ENCODE assay signal across 19 mouse cellular contexts in genomic region chr7:139536331-139536730, GRCm38 (mm10). TPM values are rescaled to one million over a fixed set of nuclear protein-coding genes. Genes with fewer than 3 reads are reported as not detected.
DNase-seq lines count a peak whose midpoint lies in the region; ATAC-seq and TF ChIP-seq lines count a peak whose summit lies in the region.
"Had no signal": no experiment of that assay in that cellular context is flagged by ENCODE, and none has a peak within 500 bp of the region (broad histone marks: within the 10 kb centered on the region; RNA-seq: fewer than 3 reads in every experiment).

No protein-coding gene starts in this region.

- H3K4me1 ChIP-seq in cerebellum, adult 2 months (ENCODE audit: control insufficient read depth, insufficient read depth, low read length): peaks cover 18% of the 10 kb centered on the region
- no peaks in the 10 kb centered on the region for H3K4me1 ChIP-seq in lung, postnatal 0 days (ENCODE audit: insufficient read depth, low read depth, low read length)
- peaks cover under 1% of the 10 kb centered on the region; the same call in 1 of the 2 replicates for H3K4me1 ChIP-seq in forebrain, embryonic 15.5 days
- H3K4me1 ChIP-seq: limb, embryonic 15.5 days had no signal

- H3K9ac ChIP-seq in lung, postnatal 0 days (replicated peaks; ENCODE audit: low read depth): no peak overlapping the region
- H3K9ac ChIP-seq in forebrain, embryonic 15.5 days (replicated peaks): no peak overlapping the region
- H3K9ac ChIP-seq: forebrain, embryonic 12.5 days; limb, embryonic 15.5 days; midbrain, embryonic 12.5 days; neural tube, embryonic 15.5 days had no signal

- H3K4me2 ChIP-seq in lung, postnatal 0 days (replicated peaks; ENCODE audit: low read depth, low read length): no peak overlapping the region
- no peak overlapping the region for H3K4me2 ChIP-seq in forebrain, embryonic 15.5 days (replicated peaks)
- H3K4me2 ChIP-seq: forebrain, embryonic 12.5 days; limb, embryonic 15.5 days; midbrain, embryonic 12.5 days; neural tube, embryonic 15.5 days had no signal

- H3K27me3 ChIP-seq in cerebellum, adult 2 months (ENCODE audit: control insufficient read depth, insufficient read depth, low read length): no peaks in the 10 kb centered on the region
- H3K27me3 ChIP-seq in lung, postnatal 0 days (replicated peaks; ENCODE audit: insufficient read depth, low read length): no peaks in the 10 kb centered on the region
- H3K27me3 ChIP-seq in forebrain, embryonic 15.5 days: peaks cover 32% of the 10 kb centered on the region
- H3K27me3 ChIP-seq: limb, embryonic 15.5 days had no signal

- no peak for TF ChIP-seq EP300 in lung, postnatal 0 days (IDR thresholded peaks at IDR 0.05)

- no peaks in the 10 kb centered on the region for H3K9me3 ChIP-seq in lung, postnatal 0 days (ENCODE audit: low read length)
- H3K9me3 ChIP-seq in forebrain, embryonic 15.5 days: no peaks in the 10 kb centered on the region
- H3K9me3 ChIP-seq: forebrain, embryonic 12.5 days; limb, embryonic 15.5 days; midbrain, embryonic 12.5 days; neural tube, embryonic 15.5 days had no signal

- 25% methylated on average over 5 of the region's 5 CpGs for WGBS in cerebellum, adult 2 months
- 79% methylated on average over 5 of the region's 5 CpGs for WGBS in lung, postnatal 0 days
- WGBS in forebrain, embryonic 15.5 days: 81% methylated on average over 5 of the region's 5 CpGs

- TF ChIP-seq POLR2A in cerebellum, adult 2 months (IDR thresholded peaks at IDR 0.05; ENCODE audit: borderline replicate concordance, insufficient read depth, low read length): no peak

- H3K27ac ChIP-seq in cerebellum, adult 2 months (ENCODE audit: insufficient read depth, low read length): no peak overlapping the region
- no peak overlapping the region for H3K27ac ChIP-seq in lung, postnatal 0 days (ENCODE audit: low read length)
- no peak overlapping the region for H3K27ac ChIP-seq in forebrain, embryonic 15.5 days (replicated peaks)
- H3K27ac ChIP-seq: forebrain, embryonic 12.5 days; limb, embryonic 15.5 days; midbrain, embryonic 12.5 days; neural tube, embryonic 15.5 days had no signal

- no peak for TF ChIP-seq CTCF in cerebellum, adult 2 months (IDR thresholded peaks at IDR 0.05; ENCODE audit: borderline replicate concordance, insufficient read depth, low read depth, low read length)
- TF ChIP-seq CTCF in lung, postnatal 0 days (IDR thresholded peaks at IDR 0.05): no peak

- ATAC-seq in cerebellum, adult (ENCODE audit: insufficient number of reproducible peaks, low FRiP score, low TSS enrichment): no peak
- no peak for ATAC-seq in lung, postnatal 0 days
- no peak for ATAC-seq in forebrain, embryonic 15.5 days (replicated peaks)
- ATAC-seq: inflammation-experienced regulatory T-cells, adult 6 months had no signal

- DNase-seq in cerebellum, adult 2 months: peak; percentile 55 to 58
- DNase-seq in lung, postnatal 36 days: peak; percentile 7
- DNase-seq in lung, postnatal 0 days (ENCODE audit: low spot score): no peak
- DNase-seq in gastrocnemius, postnatal 25 days: peak; percentile 48
- no peak for DNase-seq in left cerebral cortex, postnatal 36 days (ENCODE audit: low spot score in 2 of 2)
- no peak for DNase-seq in right cerebral cortex, adult 2 months (ENCODE audit: low spot score in 2 of 2)
- DNase-seq: adrenal gland, adult 8-10 months; embryo, embryonic 11 days; kidney, adult 9 months; kidney, postnatal 4 days; lung, postnatal 4 days had no signal

- no peak overlapping the region for H3K4me3 ChIP-seq in cerebellum, adult 2 months (replicated peaks; ENCODE audit: insufficient read depth, low read depth, low read length)
- H3K4me3 ChIP-seq in lung, postnatal 0 days (ENCODE audit: low read depth, low read length): no peak overlapping the region
- H3K4me3 ChIP-seq in forebrain, embryonic 15.5 days: no peak overlapping the region
- H3K4me3 ChIP-seq: forebrain, embryonic 12.5 days; limb, embryonic 15.5 days; midbrain, embryonic 12.5 days; neural tube, embryonic 15.5 days had no signal

- intact Hi-C loops in left cerebral cortex, postnatal 36 days (cut with DNase I): no loop called here

- H3K36me3 ChIP-seq in lung, postnatal 0 days (ENCODE audit: insufficient read depth, low read length): peaks cover 23% of the 10 kb centered on the region
- H3K36me3 ChIP-seq in forebrain, embryonic 15.5 days: no peaks in the 10 kb centered on the region
- H3K36me3 ChIP-seq: forebrain, embryonic 12.5 days; midbrain, embryonic 12.5 days; neural tube, embryonic 15.5 days had no signal

RNA-seq across cellular contexts. Expression of gene Nkx6-2, which starts 46.3 kb away (rescaled TPM):
- 31.7 and 35.9 TPM in 2 replicates for polyA plus RNA-seq in cerebellum, adult 2 months (2012; rRNA removed)
- 0.08 and 0.10 TPM in 2 replicates for polyA plus RNA-seq in lung, postnatal 0 days (2015; fragmentation: Nextera tagmentation; extraction: Ambion mirVana)
- not detected for total RNA-seq in gastrocnemius, postnatal 25 days (2021)
- 0.68 and 0.75 TPM in 2 replicates for polyA plus RNA-seq in forebrain, embryonic 15.5 days (2015; fragmentation: Nextera tagmentation; extraction: Ambion mirVana)
- 10 to 100 TPM in 1 of 2 experiments, 1 to 10 TPM in 1; 8.5 to 11.3 TPM for total RNA-seq in left cerebral cortex, postnatal 36 days (2021)
- polyA plus RNA-seq: inflammation-experienced regulatory T-cells, adult 6 months; liver, embryonic 16.5 days had no signal

Comparison
In these comparisons a context has a peak if more than half of its experiments do, and no peak if none do; other contexts are left out.
1. DNase-seq: peak in cerebellum, adult 2 months (2 of 2), lung, postnatal 36 days (single experiment) and gastrocnemius, postnatal 25 days (single experiment); none in lung, postnatal 0 days (single experiment), left cerebral cortex, postnatal 36 days (0 of 2) and right cerebral cortex, adult 2 months (0 of 2).
2. RNA of gene Nkx6-2, which starts 46.3 kb away (polyA plus RNA-seq): 31.7 to 35.9 TPM in cerebellum, adult 2 months; 0.68 to 0.75 TPM in forebrain, embryonic 15.5 days and 0.08 to 0.10 TPM in lung, postnatal 0 days; every median in the first group is over 10 times any median in the second.